In the genomic region with DNA sequence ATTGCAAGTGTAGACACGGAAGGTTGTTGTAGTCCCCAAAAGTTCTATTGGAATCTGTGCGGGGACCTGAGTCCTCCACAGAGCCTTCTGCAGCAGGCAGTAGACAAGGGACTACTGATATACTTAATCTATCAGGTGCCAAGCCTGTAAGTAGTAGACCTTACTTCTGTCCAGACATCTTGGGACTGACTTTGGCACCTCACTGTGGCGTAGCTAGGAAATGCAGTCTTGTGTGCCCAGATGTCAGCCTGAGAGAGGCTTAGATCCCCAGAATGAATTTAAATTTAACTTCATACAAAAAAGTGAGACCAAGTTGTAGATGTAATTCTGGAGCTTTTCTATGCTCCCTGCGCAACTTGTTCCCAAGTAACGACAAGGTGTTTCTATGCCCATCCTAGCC, we compare ENCODE assay signal across 12 mouse cellular contexts. TPM values are rescaled to one million over a fixed set of nuclear protein-coding genes. Genes with fewer than 3 reads are reported as not detected.
A peak's percentile ranks its signal among the peaks of the same experiment; 100 is the strongest.
DNase-seq lines count a peak whose midpoint lies in the region; ATAC-seq and TF ChIP-seq lines count a peak whose summit lies in the region.
"Had no signal": no experiment of that assay in that cellular context is flagged by ENCODE, and none has a peak within 500 bp of the region (broad histone marks: within the 10 kb centered on the region; RNA-seq: fewer than 3 reads in every experiment).

No protein-coding gene starts in this region.

- no peaks in the 10 kb centered on the region for H3K79me2 ChIP-seq in MEL (ENCODE audit: control insufficient read depth, insufficient read depth, low read length, poor library complexity)

- no peak overlapping the region for H3K27ac ChIP-seq in lung, embryonic 14.5 days (ENCODE audit: low read depth)
- H3K27ac ChIP-seq in MEL (ENCODE audit: control insufficient read depth, low read depth, low read length) = no peak overlapping the region
- H3K27ac ChIP-seq: liver, embryonic 15.5 days; neural tube, embryonic 15.5 days had no signal

- H3K9ac ChIP-seq in lung, embryonic 14.5 days = no peak overlapping the region
- no peak overlapping the region for H3K9ac ChIP-seq in MEL (ENCODE audit: control insufficient read depth, low read depth, low read length, poor library complexity, severe bottlenecking)
- H3K9ac ChIP-seq: liver, embryonic 15.5 days; neural tube, embryonic 15.5 days had no signal

- no peaks in the 10 kb centered on the region for H3K4me1 ChIP-seq in lung, embryonic 14.5 days (ENCODE audit: insufficient read depth)
- no peaks in the 10 kb centered on the region for H3K4me1 ChIP-seq in MEL (ENCODE audit: control insufficient read depth in 1 of 2, insufficient read depth in 2 of 2, low read length in 2 of 2)
- H3K4me1 ChIP-seq: liver, embryonic 15.5 days; neural tube, embryonic 15.5 days had no signal

- H3K4me3 ChIP-seq in lung, embryonic 14.5 days (ENCODE audit: low read depth, low read length) = no peak overlapping the region
- H3K4me3 ChIP-seq in MEL (ENCODE audit: control insufficient read depth in 1 of 2, insufficient read depth in 1 of 2, low read depth in 2 of 2, low read length in 2 of 2) = no peak overlapping the region
- H3K4me3 ChIP-seq: erythroblast, embryonic 14.5 days; liver, embryonic 15.5 days; neural tube, embryonic 15.5 days had no signal

- 88% methylated on average over 5 of the region's 5 CpGs for WGBS in lung, embryonic 14.5 days

- H3K36me3 ChIP-seq in lung, embryonic 14.5 days (ENCODE audit: insufficient read depth) = no peaks in the 10 kb centered on the region
- no peaks in the 10 kb centered on the region for H3K36me3 ChIP-seq in MEL (ENCODE audit: control insufficient read depth in 1 of 2, insufficient read depth in 2 of 2, low read length in 2 of 2)
- H3K36me3 ChIP-seq: liver, embryonic 15.5 days; neural tube, embryonic 15.5 days had no signal

- TF ChIP-seq RAD21 in MEL (IDR thresholded peaks at IDR 0.05; ENCODE audit: low read depth, low read length) = peak; percentile 40

- no peak for TF ChIP-seq EP300 in MEL (IDR thresholded peaks at IDR 0.05; ENCODE audit: low read depth in 1 of 2, low read length in 2 of 2)

- no peaks in the 10 kb centered on the region for H3K27me3 ChIP-seq in lung, embryonic 14.5 days (ENCODE audit: insufficient read depth, low read length)
- peaks cover 0 to 2% of the 10 kb centered on the region in 2 experiments; a peak in 1 of 4 replicates for H3K27me3 ChIP-seq in MEL (ENCODE audit: control insufficient read depth in 1 of 2, insufficient read depth in 2 of 2, low read length in 2 of 2)
- H3K27me3 ChIP-seq: liver, embryonic 15.5 days; neural tube, embryonic 15.5 days had no signal

- H3K9me3 ChIP-seq in lung, embryonic 14.5 days (ENCODE audit: low read depth, low read length) = no peaks in the 10 kb centered on the region
- H3K9me3 ChIP-seq in MEL (replicated peaks; ENCODE audit: insufficient read depth, low read length) = no peaks in the 10 kb centered on the region
- H3K9me3 ChIP-seq: liver, embryonic 15.5 days; neural tube, embryonic 15.5 days had no signal

- ATAC-seq in lung, embryonic 14.5 days (ENCODE audit: insufficient read depth) = no peak
- ATAC-seq: midbrain, embryonic 16.5 days had no signal

- intact Hi-C loops in heart, postnatal 14 days (cut with DNase I) = loop anchor here (2.0 kb wide), 1 partner anchor 57 kb away; no protein-coding TSS in a partner anchor

- peak; percentile 44; the same call in 1 of the 2 replicates for TF ChIP-seq CTCF in lung, embryonic 14.5 days (IDR thresholded peaks at IDR 0.05; ENCODE audit: low read depth)
- peak in 2 of 3 experiments; percentile 8 to 35; a peak in 1 of 6 replicates for TF ChIP-seq CTCF in MEL (IDR thresholded peaks at IDR 0.05 in 2 of 3, conservative IDR thresholded peaks at IDR 0.05 in 1 of 3; ENCODE audit: control insufficient read depth in 1 of 3, insufficient read depth in 1 of 3, low read depth in 2 of 3, low read length in 3 of 3, poor library complexity in 1 of 3, severe bottlenecking in 1 of 3)

- H3K4me2 ChIP-seq in lung, embryonic 14.5 days = no peak overlapping the region
- H3K4me2 ChIP-seq: liver, embryonic 15.5 days; neural tube, embryonic 15.5 days had no signal

- no peak for TF ChIP-seq POLR2A in MEL (IDR thresholded peaks at IDR 0.05; ENCODE audit: control insufficient read depth in 1 of 2, insufficient read depth in 1 of 2, low read depth in 1 of 2, low read length in 2 of 2, poor library complexity in 1 of 2)

- DNase-seq in heart, adult 11 months = peak; percentile 67
- no peak for DNase-seq in heart, postnatal 14 days
- DNase-seq in lung, embryonic 14.5 days = peak; percentile 34
- no peak for DNase-seq in lung, postnatal 4 days
- DNase-seq in MEL (ENCODE audit: low read depth, low spot score) = peak; percentile 11
- peak; percentile 9 for DNase-seq in lung, postnatal 14 days
- no peak for DNase-seq in layer of hippocampus, adult 11-12 months (ENCODE audit: low spot score)
- DNase-seq: right cerebral cortex, postnatal 4 days had no signal

TF ChIP-seq in MEL, 35 proteins besides CTCF, POLR2A, EP300 and RAD21:
- TF ChIP-seq HCFC1 (IDR thresholded peaks at IDR 0.05; ENCODE audit: low read depth, low read length) (no peak), MYC (IDR thresholded peaks at IDR 0.05; ENCODE audit: low read depth, low read length) (no peak), CHD1 (IDR thresholded peaks at IDR 0.05; ENCODE audit: low read depth, low read length) (no peak), SMC3 (IDR thresholded peaks at IDR 0.05; ENCODE audit: low read depth, low read length) (peak; percentile 51)

RNA-seq across cellular contexts. Expression of a gene that starts 33.2 kb away (rescaled TPM):
- 1 to 10 TPM in 1 of 2 experiments, under 1 TPM in 1; 0.29 to 1.5 TPM for total RNA-seq in heart, postnatal 14 days (2021)
- polyA plus RNA-seq in lung, embryonic 14.5 days (2014; fragmentation: Nextera tagmentation; extraction: Ambion mirVana) = 0.91 and 1.1 TPM in 2 replicates
- total RNA-seq in MEL (2012; rRNA removed) = not detected in 2 replicates
- not detected for polyA plus RNA-seq in MEL (2012; ENCODE audit: insufficient read depth in 1 of 2, insufficient read length in 2 of 2, low read depth in 1 of 2, low replicate concordance in 2 of 2, missing spikeins in 1 of 2)
- polyA plus RNA-seq: erythroblast, embryonic 14.5 days had no signal

RNA-seq across cellular contexts. Expression of a gene that starts 50.0 kb away (rescaled TPM):
- total RNA-seq in heart, postnatal 14 days (2021) = 1 to 10 TPM; 3.9 to 6.5 TPM
- 0.41 and 0.72 TPM in 2 replicates for polyA plus RNA-seq in lung, embryonic 14.5 days (2014; fragmentation: Nextera tagmentation; extraction: Ambion mirVana)
- total RNA-seq in MEL (2012; rRNA removed) = 0.04 and 0.16 TPM in 2 replicates
- under 1 TPM in 1 of 2 experiments, not detected in 1; 0.24 TPM for polyA plus RNA-seq in MEL (2012; ENCODE audit: insufficient read depth in 1 of 2, insufficient read length in 2 of 2, low read depth in 1 of 2, low replicate concordance in 2 of 2, missing spikeins in 1 of 2)
- polyA plus RNA-seq: erythroblast, embryonic 14.5 days had no signal

Comparison
In these comparisons a context has a peak if more than half of its experiments do, and no peak if none do; other contexts are left out.
1. DNase-seq: peak in heart, adult 11 months (single experiment), lung, embryonic 14.5 days (single experiment), MEL (single experiment) and lung, postnatal 14 days (single experiment); none in heart, postnatal 14 days (0 of 2), lung, postnatal 4 days (0 of 2) and layer of hippocampus, adult 11-12 months (single experiment).